Mouse (Mus musculus) lung, adult 2 months (tissue): Measurements from ENCODE around the gene Fry.
A peak's percentile ranks its signal among the peaks of the same experiment; 100 is the strongest.

Experiments used
- CTCF ChIP-seq: fragments of 200-500 bp; IDR thresholded peaks from 2 replicates; pipeline ENCODE4 v1.5.1; 2011; ENCODE audit warnings: mild to moderate bottlenecking, low read length, control low read depth; ENCODE audit not compliant: insufficient read depth
- POLR2A ChIP-seq: fragments of 200-500 bp; IDR thresholded peaks from 2 replicates; pipeline ENCODE4 v1.6.1; 2011; ENCODE audit warnings: low read depth, mild to moderate bottlenecking, control low read depth, low read length, borderline replicate concordance; ENCODE audit errors: extremely low read depth

DNA sequence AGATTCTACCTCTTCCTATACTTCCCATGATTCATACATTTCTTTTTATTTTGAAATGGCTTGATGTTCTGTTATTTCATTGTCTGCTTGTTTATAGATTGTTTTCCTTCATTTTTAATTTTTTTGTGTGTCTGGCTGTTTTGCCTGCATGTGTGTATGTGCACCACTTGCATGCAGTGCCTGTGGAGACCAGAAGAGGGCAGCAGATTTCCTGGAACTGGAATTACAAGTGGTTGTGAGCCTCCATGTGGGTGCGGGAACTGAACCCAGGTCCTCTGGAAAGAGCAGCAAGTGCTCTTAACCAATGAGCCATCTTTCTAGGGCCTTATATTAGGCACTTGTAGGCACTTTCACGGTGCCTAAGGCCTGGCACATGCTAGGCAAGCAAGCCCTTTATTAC, 314.5 kb downstream of the Fry start:
- TF ChIP-seq CTCF (peak; percentile 24; the same call in 1 of the 2 replicates), POLR2A (no peak)
